Mouse (Mus musculus) C2C12 (cell line): Measurements from ENCODE around the gene Fzd2.

Experiments
- CEBPB ChIP-seq: IDR thresholded peaks from one replicate; pipeline ENCODE4 v1.6.1; 2011; ENCODE audit warnings: low read depth, mild to moderate bottlenecking, control low read depth, moderate library complexity
- CTCF ChIP-seq: IDR thresholded peaks from one replicate; pipeline ENCODE4 v1.5.1; 2011; ENCODE audit not compliant: control insufficient read depth, insufficient read depth, insufficient read length
- FOSL1 ChIP-seq: IDR thresholded peaks from one replicate; pipeline ENCODE4 v1.8.0; 2011; ENCODE audit warnings: mild to moderate bottlenecking, low read length; ENCODE audit not compliant: poor library complexity, insufficient read depth, severe bottlenecking
- MAX ChIP-seq: IDR thresholded peaks from one replicate; pipeline ENCODE4 v1.6.1; 2011; ENCODE audit warnings: mild to moderate bottlenecking, control low read depth
- MYOD1 ChIP-seq: IDR thresholded peaks from one replicate; pipeline ENCODE4 v1.6.1; 2011; ENCODE audit warnings: low read depth; ENCODE audit not compliant: control insufficient read depth, insufficient read length
- MYOG ChIP-seq: IDR thresholded peaks from one replicate; pipeline ENCODE4 v1.6.1; 2011; ENCODE audit not compliant: control insufficient read depth, insufficient read length; ENCODE audit errors: extremely low read depth
- USF1 ChIP-seq: IDR thresholded peaks from one replicate; pipeline ENCODE4 v1.6.1; 2011; ENCODE audit warnings: low read depth, mild to moderate bottlenecking, control low read depth, moderate library complexity

DNA sequence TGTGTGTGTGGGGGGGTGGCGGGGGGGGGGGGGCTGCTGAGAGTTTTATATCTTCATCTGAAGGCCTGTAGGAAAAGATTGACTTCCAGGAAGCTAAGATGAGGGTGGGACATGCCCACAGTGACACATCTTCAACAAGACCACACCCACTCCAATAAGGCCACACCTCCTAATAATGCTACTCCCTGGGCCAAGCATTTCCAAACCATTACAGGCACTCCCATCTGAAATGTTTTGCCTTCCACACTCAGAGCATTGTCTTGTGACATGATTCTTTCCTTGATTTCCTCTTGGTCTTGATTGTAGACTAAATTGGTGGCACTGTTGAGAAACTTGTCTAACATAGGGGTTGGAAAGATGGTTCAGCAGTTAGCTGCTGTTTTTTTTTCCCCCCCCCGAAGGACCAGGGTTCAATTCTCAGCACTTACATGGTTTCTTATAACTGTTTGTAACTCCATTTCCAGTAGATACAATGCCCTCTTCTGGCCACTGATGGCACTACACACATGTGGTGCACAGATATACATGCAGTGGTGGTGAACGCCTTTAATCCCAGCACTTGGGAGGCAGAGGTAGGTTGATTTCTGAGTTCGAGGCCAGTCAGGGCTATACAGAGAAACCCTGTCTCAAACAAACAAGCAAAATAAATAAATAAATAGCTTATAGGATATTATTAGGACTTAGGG is 17.6 kb upstream of the Fzd2 start:
- TF ChIP-seq CTCF, result no peak
- TF ChIP-seq USF1, result no peak
- TF ChIP-seq CEBPB, result no peak
- TF ChIP-seq MYOG, result no peak
- TF ChIP-seq FOSL1, result no peak
- no peak for TF ChIP-seq MAX
- no peak for TF ChIP-seq MYOD1
